Mouse (Mus musculus) heart, postnatal 0 days (tissue): ENCODE results near the gene Nav2. TPM values are rescaled to one million over a fixed set of nuclear protein-coding genes. Genes with fewer than 3 reads are reported as not detected.
A peak's percentile ranks its signal among the peaks of the same experiment; 100 is the strongest.

ENCODE experiments used
- ATAC-seq: fragments of 200-750 bp; cut with Nextera tagmentation; 2 replicates; pipeline ENCODE4 v1.8.0; 2017; ENCODE audit warnings: low read depth, moderate number of reproducible peaks, moderate library complexity; ENCODE audit not compliant: insufficient read depth
- DNase-seq: peaks from one replicate; pipeline ENCODE4 v3.0.0-alpha.2; 2016; ENCODE audit warnings: low spot score
- H3K27ac ChIP-seq: fragments of 300-500 bp; sonication (generic); 2 replicates; pipeline ENCODE4 v1.5.1; 2014; ENCODE audit warnings: low read depth, mild to moderate bottlenecking
- H3K27me3 ChIP-seq: fragments of 300-500 bp; sonication (generic); 2 replicates; pipeline ENCODE4 v1.6.1; 2014; ENCODE audit warnings: low read length, mixed read lengths; ENCODE audit not compliant: control insufficient read depth, insufficient read depth
- H3K36me3 ChIP-seq: fragments of 300-500 bp; sonication (generic); replicated peaks from 2 replicates; pipeline ENCODE4 v1.6.1; 2014; ENCODE audit warnings: low read length, mixed read lengths; ENCODE audit not compliant: control insufficient read depth, insufficient read depth
- H3K4me1 ChIP-seq: fragments of 300-500 bp; sonication (generic); 2 replicates; pipeline ENCODE4 v1.6.1; 2014; ENCODE audit warnings: antibody characterized with exemption; ENCODE audit not compliant: control insufficient read depth, insufficient read depth
- H3K4me2 ChIP-seq: fragments of 300-500 bp; sonication (generic); 2 replicates; pipeline ENCODE4 v1.6.1; 2014; ENCODE audit warnings: low read depth, mild to moderate bottlenecking, low read length, moderate library complexity
- H3K4me3 ChIP-seq: fragments of 300-500 bp; sonication (generic); 2 replicates; pipeline ENCODE4 v1.5.1; 2014; ENCODE audit warnings: low read depth, low read length
- H3K9ac ChIP-seq: fragments of 300-500 bp; sonication (generic); replicated peaks from 2 replicates; pipeline ENCODE4 v1.6.1; 2014; ENCODE audit warnings: low read depth, low read length, mixed read lengths
- H3K9me3 ChIP-seq: fragments of 300-500 bp; sonication (generic); replicated peaks from 2 replicates; pipeline ENCODE4 v1.6.1; 2016; ENCODE audit warnings: low read length; ENCODE audit not compliant: control insufficient read depth
- CTCF ChIP-seq: IDR thresholded peaks from 2 replicates; pipeline ENCODE4 v1.5.1; 2016; ENCODE audit warnings: antibody characterized with exemption, control low read depth, low read depth
- EP300 ChIP-seq: IDR thresholded peaks from 2 replicates; pipeline ENCODE4 v1.6.1; 2016; ENCODE audit warnings: antibody characterized with exemption, low read depth
- WGBS: fragments of 180-500 bp; shearing (Covaris S2); extraction: QIAGEN DNeasy Blood & Tissue Kit; methylation state at CpG from one replicate; pipeline ENCODE4 v1.1.7; 2014; 5-methylcytosine and 5-hydroxymethylcytosine counted together
- polyA plus RNA-seq: library from polyadenylated mRNA; unstranded; fragments of >200 nt; fragmentation: Nextera tagmentation; extraction: Ambion mirVana; gene quantifications from 2 replicates; pipeline ENCODE4 v1.2.1, GENCODE M21; 2015
- total RNA-seq: library from RNA; depleted of rRNA; stranded (reverse); fragments of >200 nt; gene quantifications from 2 replicates; pipeline ENCODE4 v1.2.3, GENCODE M21; 2014; ENCODE audit warnings: low replicate concordance

The Nav2 gene
- total and polyA plus RNA-seq, 2 experiments from 2014 or later: 22.8 to 77.9 TPM

DNA sequence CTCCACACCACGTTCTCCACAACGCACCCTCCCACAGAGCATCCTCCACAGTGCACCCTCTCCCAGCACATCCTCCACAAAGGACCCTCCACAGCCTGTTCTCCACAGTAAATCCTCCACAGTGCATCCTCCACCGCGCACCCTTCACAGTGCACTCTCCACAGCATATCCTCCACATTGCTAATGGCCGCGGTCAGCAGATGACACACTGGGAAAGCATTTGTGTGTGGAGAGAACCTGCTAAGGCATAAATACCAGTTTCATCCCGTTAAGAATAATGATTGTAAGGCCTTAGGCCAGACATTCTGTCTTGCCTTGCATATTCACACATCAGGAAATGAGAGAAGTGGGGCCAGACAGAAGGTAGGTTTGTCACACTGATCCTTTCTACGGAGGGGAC, 219.7 kb downstream of the Nav2 start:
- DNase-seq (no peak), ATAC-seq (no peak)
- Histone ChIP-seq H3K4me2 (no peak overlapping the region), H3K27me3 (no peaks in the 10 kb centered on the region), H3K36me3 (no peaks in the 10 kb centered on the region), H3K27ac (no peak overlapping the region), H3K4me3 (no peak overlapping the region), H3K4me1 (0 out of 2 replicates have a peak, but pooled peaks cover 11% of the 10 kb centered on the region), H3K9ac (no peak overlapping the region), H3K9me3 (no peaks in the 10 kb centered on the region)
- WGBS: 80% methylated on average over 8 of the region's 8 CpGs
- no peak for TF ChIP-seq CTCF
- TF ChIP-seq EP300: no peak

- ATAC-seq (peak; percentile 84), DNase-seq (peak; percentile 61)
- H3K9me3 ChIP-seq: no peaks in the 10 kb centered on the region
- no peaks in the 10 kb centered on the region for H3K27me3 ChIP-seq
- no peaks in the 10 kb centered on the region for H3K36me3 ChIP-seq
- H3K27ac ChIP-seq: peak overlapping the region; percentile 58
- 0 out of 2 replicates have a peak, but pooled peaks cover 9% of the 10 kb centered on the region for H3K4me1 ChIP-seq
- no peak overlapping the region for H3K4me3 ChIP-seq
- 12% methylated on average over 10 of the region's 10 CpGs for WGBS
- H3K9ac ChIP-seq: no peak overlapping the region
- H3K4me2 ChIP-seq: no peak overlapping the region
- TF ChIP-seq EP300 (no peak), CTCF (peak; percentile 94)
These were observed 224.4 kb downstream of the Nav2 start for GRCm38 (mm10) chr7:49132851-49133351.

DNA sequence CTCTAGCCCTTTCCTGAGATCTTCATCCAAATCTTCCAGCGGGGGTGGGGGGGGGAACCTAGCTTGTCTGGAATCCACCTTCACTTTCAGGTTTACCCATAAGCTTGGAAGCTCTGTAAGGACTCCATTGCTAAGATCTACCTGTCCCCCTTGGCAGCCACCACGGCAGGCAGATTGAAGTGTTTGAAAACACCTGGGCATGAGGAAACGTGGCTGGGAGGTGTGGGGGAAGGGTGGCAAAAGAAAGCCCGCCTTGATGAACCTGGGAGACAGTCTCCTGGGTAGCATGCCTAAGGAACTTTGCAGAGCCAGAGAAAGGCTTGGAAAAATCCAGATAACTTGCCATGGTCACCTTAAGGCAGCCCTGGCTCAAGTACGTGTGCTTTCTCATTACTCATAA, 225.9 kb downstream of the Nav2 start:
- no peak overlapping the region for H3K4me2 ChIP-seq

GRCm38 (mm10) chr7:49139762-49140161, 231.2 kb downstream of the Nav2 start:
- peaks cover 1% of the 10 kb centered on the region; the same call in 1 of the 2 replicates for H3K4me1 ChIP-seq
- H3K27ac ChIP-seq: no peak overlapping the region
- 80% methylated on average over 2 of the region's 2 CpGs for WGBS
- no peaks in the 10 kb centered on the region for H3K27me3 ChIP-seq
- no peaks in the 10 kb centered on the region for H3K9me3 ChIP-seq
- no peak overlapping the region for H3K4me2 ChIP-seq
- no peak for TF ChIP-seq EP300
- no peak for TF ChIP-seq CTCF
- H3K4me3 ChIP-seq: no peak overlapping the region
- ATAC-seq: no peak
- no peak for DNase-seq
- no peak overlapping the region for H3K9ac ChIP-seq
- H3K36me3 ChIP-seq: no peaks in the 10 kb centered on the region

More for the DNA sequence above, 225.9 kb downstream of the Nav2 start:
- TF ChIP-seq CTCF: no peak
- no peak for TF ChIP-seq EP300
- no peak overlapping the region for H3K27ac ChIP-seq
- H3K9ac ChIP-seq: no peak overlapping the region
- 0 out of 2 replicates have a peak, but pooled peaks cover 9% of the 10 kb centered on the region for H3K4me1 ChIP-seq
- DNase-seq: no peak
- WGBS: 83% methylated on average over 5 of the region's 5 CpGs
- no peak overlapping the region for H3K4me3 ChIP-seq
- H3K9me3 ChIP-seq: no peaks in the 10 kb centered on the region
- no peak for ATAC-seq
- H3K36me3 ChIP-seq: no peaks in the 10 kb centered on the region
- H3K27me3 ChIP-seq: no peaks in the 10 kb centered on the region

DNA sequence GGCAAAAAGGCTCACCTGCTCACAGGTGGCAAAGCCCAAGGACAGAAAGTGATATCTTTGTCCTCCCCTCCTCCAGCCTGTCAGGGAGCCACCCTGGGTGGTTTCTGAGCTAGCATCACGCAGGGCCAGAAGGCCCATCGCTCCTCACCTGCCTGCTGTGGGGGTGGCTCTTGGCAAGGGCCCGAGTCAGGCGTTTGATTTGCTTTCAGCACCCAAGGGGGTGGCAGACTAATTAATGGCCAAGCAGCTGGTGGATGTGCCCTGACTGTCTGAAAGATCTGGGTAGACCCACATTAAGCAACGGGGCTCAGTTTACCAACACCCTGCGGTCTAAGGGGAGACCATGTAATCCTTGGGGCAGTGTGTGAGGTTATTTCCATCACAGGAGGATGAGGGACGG, 235.4 kb downstream of the Nav2 start:
- DNase-seq (no peak), ATAC-seq (no peak)
- Histone ChIP-seq H3K27me3 (no peaks in the 10 kb centered on the region), H3K4me3 (no peak overlapping the region), H3K4me2 (no peak overlapping the region), H3K27ac (no peak overlapping the region), H3K36me3 (no peaks in the 10 kb centered on the region), H3K9ac (no peak overlapping the region), H3K4me1 (peaks cover 21% of the 10 kb centered on the region), H3K9me3 (no peaks in the 10 kb centered on the region)
- 84% methylated on average over 7 of the region's 7 CpGs for WGBS
- no peak for TF ChIP-seq EP300
- no peak for TF ChIP-seq CTCF
